ENCODE assay signal across 7 mouse cellular contexts in genomic region chr5:4485542-4486390, GRCm38 (mm10).
DNase-seq lines count a peak whose midpoint lies in the region; ATAC-seq lines count a peak whose summit lies in the region.

No protein-coding gene starts in this region.

- ATAC-seq in limb, embryonic 12.5 days (ENCODE audit: insufficient number of reproducible peaks, insufficient read depth, low FRiP score, low TSS enrichment, low read depth) = peak; percentile 84
- peak; percentile 82 for ATAC-seq in neural tube, embryonic 14.5 days (ENCODE audit: low read depth)

- H3K4me1 ChIP-seq in limb, embryonic 12.5 days (replicated peaks) = peaks cover 31% of the 10 kb centered on the region
- peaks cover 9% of the 10 kb centered on the region for H3K4me1 ChIP-seq in neural tube, embryonic 14.5 days (ENCODE audit: control insufficient read depth, insufficient read depth, low read length)

- DNase-seq in brain, adult 2 months (ENCODE audit: low read depth, low spot score) = peak; percentile 100
- peak; percentile 91 to 93 for DNase-seq in cerebellum, postnatal 14 days
- peak; percentile 23 for DNase-seq in gastrocnemius, postnatal 14 days
- DNase-seq in c-Kit-positive CD71-positive TER-119-positive erythroid progenitor cells, embryonic 14.5 days (ENCODE audit: low spot score) = no peak
- DNase-seq in MN1 (ENCODE audit: low spot score) = no peak

- peak overlapping the region; percentile 91 for H3K27ac ChIP-seq in limb, embryonic 12.5 days
- H3K27ac ChIP-seq in neural tube, embryonic 14.5 days (ENCODE audit: low read depth, low read length) = peak overlapping the region; percentile 48; the same call in 1 of the 2 replicates

- H3K36me3 ChIP-seq in limb, embryonic 12.5 days = no peaks in the 10 kb centered on the region
- H3K36me3 ChIP-seq in neural tube, embryonic 14.5 days (ENCODE audit: control insufficient read depth, insufficient read depth, low read length) = no peaks in the 10 kb centered on the region

- H3K9me3 ChIP-seq in limb, embryonic 12.5 days = no peaks in the 10 kb centered on the region
- no peaks in the 10 kb centered on the region for H3K9me3 ChIP-seq in neural tube, embryonic 14.5 days (ENCODE audit: control insufficient read depth, low read length)

- intact Hi-C loops in gastrocnemius, postnatal 14 days (cut with DNase I; ENCODE audit: low total_unique reads) = no loop called here

- 26% methylated on average over 10 of the region's 10 CpGs for WGBS in limb, embryonic 12.5 days
- WGBS in neural tube, embryonic 14.5 days = 35% methylated on average over 10 of the region's 10 CpGs

- H3K9ac ChIP-seq in limb, embryonic 12.5 days (replicated peaks) = no peak overlapping the region
- H3K9ac ChIP-seq in neural tube, embryonic 14.5 days (replicated peaks; ENCODE audit: low read depth, low read length) = no peak overlapping the region

- H3K4me3 ChIP-seq in limb, embryonic 12.5 days (replicated peaks) = no peak overlapping the region
- no peak overlapping the region for H3K4me3 ChIP-seq in neural tube, embryonic 14.5 days (ENCODE audit: low read depth, low read length)

- peak overlapping the region; percentile 23 for H3K4me2 ChIP-seq in limb, embryonic 12.5 days
- H3K4me2 ChIP-seq in neural tube, embryonic 14.5 days (ENCODE audit: low read depth, low read length) = no peak overlapping the region; the same call in 1 of the 2 replicates

- no peaks in the 10 kb centered on the region for H3K27me3 ChIP-seq in limb, embryonic 12.5 days
- no peaks in the 10 kb centered on the region for H3K27me3 ChIP-seq in neural tube, embryonic 14.5 days (ENCODE audit: control insufficient read depth, insufficient read depth, low read length)

Comparison
In these comparisons a context has a peak if more than half of its experiments do, and no peak if none do; other contexts are left out.
1. DNase-seq: peak in brain, adult 2 months (single experiment), cerebellum, postnatal 14 days (2 of 2) and gastrocnemius, postnatal 14 days (single experiment); none in c-Kit-positive CD71-positive TER-119-positive erythroid progenitor cells, embryonic 14.5 days (single experiment) and MN1 (single experiment).